Mouse (Mus musculus) urinary bladder, postnatal 14 days (tissue): ENCODE measurements around the gene Slc23a4.

Source experiments
- DNase-seq: peaks from one replicate; pipeline ENCODE4 v3.0.0; 2021; ENCODE audit warnings: low spot score

Gene Slc23a4

DNA sequence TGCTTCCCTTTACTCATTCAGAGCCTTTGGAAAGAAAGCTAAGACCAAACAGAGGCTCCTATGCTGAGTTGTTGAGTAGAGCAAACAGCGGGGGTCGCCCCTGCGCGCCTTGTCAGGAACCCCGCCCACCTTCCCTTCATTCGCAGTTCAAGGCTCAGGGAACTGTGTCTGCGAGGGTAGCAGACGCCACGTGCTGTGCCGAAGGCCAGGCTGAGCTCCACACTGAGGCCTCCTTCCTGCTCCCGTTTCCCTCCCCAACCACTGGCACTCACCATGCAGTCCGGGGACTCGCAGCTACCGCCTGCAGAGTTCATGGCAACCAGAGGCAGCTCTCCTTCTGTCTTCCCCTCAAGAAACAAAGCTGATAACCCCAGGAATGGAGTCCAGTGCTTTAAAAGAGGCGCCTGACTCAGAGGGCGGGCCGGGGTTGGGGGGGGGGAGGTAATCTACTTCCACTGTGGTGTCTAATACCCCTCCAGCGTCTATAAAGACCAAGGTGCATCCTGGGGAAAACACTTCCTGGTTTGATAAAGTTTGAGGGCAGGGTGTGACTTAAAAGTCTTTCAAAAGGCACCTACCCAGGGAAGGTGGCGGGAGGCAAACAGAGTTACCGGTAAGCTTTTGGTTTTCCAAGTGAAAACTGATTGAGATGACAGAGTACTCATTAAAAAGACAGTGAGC, at the start of gene Slc23a4:
Slc23a4 (minus strand) TSS at position 324 of the 681 bp plus-strand sequence.
- no peak for DNase-seq

DNA sequence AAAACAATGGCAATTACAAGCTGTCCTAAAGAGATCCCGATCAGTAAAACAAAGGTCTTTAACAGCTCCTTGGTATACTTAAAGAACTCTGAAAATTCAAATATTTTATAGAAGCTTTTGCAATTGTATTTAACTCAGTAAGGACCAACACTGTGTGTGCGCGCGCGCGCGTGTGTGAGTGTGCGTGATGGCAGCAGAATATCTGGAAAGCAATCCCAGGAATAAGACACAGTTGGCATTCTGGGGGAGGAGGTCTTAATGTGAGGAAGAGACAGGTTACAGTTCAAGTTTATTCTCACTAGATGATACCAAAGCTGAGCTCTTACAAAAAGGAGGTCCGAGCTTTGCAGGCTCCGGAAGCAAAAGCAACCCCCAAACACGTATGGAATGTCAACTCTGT, 45.1 kb upstream of the Slc23a4 start:
- DNase-seq, result no peak

DNA sequence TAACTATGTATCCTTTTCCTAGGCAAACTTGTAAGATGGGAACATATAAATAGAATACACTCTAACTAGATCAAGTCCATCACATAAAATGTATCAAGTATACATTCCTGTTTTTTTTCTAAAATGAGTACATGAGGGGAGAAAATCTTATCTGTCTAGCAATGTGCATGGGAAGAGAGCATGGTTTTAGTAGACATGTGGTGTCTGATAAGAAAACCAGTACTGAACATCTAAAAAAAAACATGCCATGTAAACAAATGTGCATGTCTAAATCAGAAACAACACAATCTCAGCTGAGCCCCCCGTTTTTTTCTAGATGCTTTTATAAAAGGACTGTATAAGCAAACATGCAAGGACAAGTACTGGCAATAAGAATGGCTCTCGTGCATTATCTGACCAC, 44.5 kb upstream of the Slc23a4 start:
- DNase-seq, result no peak

DNA sequence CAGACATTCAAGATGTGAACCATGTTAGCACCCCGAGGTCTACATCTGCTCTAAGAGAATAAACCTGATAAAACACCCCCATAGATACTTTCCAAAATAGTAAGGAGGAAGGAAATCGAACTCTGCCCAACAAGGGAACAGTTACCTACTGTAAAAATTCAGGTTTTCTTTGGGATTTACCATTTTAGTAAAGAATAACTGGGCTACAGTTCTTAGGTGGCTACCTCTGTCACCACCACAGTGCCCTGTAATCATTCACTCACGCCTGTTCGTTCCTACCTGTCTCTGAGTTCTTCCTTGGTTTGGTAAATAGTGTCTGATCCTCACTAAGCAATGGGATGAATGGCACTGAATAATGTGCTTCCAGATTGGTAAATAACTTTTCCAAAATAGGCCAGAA, 42.6 kb upstream of the Slc23a4 start:
- DNase-seq, result no peak

DNA sequence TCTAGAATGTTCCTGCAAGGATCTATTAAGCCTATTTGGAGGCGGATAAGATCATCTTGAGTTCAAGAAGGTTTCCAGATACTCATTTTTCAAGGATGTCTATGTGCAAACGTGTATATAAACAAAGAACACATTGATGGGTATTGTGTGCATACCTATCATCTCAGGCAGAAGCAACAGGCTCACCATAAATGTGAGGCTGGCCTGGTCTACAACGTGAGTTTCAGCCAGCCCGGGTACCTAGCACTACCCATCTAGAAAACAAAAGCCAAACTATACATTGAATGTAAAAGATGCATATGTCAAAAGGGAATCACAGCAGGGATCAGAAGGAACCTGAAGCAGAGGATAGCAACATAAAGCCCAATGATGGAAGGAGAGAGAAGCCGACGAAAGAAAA, 42.0 kb upstream of the Slc23a4 start:
- no peak for DNase-seq

DNA sequence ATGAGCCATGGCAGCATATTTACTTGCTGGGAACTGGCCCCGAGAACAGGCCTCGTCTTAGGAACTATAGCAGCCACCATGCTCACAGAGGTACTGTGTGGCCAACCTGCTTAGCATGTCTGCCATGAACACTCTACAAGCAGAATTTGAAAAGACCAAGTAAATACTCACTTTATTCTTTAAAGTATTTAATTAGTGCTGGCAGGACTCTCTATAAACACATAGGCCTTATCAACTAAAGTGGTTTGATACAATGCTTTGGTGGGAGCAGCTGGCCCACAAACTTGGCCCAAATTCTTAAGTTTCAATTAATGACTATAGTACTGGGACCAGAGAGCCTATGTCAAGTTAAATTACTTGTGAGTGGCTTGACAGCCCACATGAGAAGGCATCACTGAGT, 39.8 kb upstream of the Slc23a4 start:
- no peak for DNase-seq

DNA sequence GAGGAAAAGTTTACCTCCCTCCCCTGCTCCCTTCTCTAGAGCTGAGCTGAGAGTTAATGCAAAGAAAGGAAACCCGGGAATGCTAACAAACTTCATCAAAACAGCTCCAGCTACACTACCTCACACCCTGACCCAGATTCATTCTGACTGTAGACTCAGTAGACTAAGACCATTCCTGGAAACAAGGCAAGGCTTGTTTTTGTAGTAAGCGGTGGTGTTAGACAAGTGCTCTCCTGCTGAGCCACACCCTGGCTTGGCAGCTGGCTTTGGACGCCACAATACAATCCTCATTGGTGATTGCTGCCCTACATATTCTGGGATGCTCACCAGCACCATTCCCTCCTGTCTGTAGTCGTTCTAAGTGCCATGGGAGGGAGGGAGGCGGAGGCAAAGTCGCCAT, 39.1 kb upstream of the Slc23a4 start:
- peak; percentile 41 for DNase-seq

DNA sequence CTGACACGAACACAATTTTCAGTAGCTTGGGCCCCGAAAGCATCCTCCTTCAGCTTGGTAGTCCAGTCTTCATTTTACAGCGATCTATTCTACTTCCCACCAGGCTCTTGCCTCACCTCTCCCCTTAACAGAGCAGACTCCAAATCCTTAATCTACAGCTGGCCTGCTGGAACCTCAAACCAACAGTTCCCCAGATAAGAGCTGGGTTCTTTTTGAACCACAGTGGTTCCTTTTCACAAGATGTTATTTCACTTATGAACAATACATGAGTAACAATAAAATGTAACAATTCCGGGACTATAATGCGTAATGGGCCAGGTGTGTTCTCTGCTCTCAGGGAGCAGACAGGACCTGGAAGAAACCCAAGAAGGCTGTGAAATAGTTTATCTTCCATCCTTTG, 28.4 kb upstream of the Slc23a4 start:
- no peak for DNase-seq

DNA sequence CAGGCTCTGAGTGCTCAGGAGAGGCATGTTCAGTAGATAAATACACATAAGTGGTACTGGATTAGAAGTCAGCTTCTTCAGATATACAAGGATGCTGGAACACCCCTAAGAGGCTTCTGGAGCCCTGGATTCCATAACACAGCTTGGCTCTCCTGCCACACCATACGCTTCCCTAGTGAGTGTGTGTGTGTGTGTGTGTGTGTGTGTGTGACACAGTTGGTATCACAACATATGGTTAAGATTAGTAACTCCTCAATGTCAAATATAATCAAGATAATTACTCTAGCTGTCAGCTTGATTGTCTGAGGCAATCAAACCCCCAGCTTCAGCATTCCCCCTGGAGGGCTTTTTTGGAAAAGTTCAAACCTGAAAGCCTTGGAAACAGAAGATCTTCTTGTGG, 23.7 kb upstream of the Slc23a4 start:
- no peak for DNase-seq

DNA sequence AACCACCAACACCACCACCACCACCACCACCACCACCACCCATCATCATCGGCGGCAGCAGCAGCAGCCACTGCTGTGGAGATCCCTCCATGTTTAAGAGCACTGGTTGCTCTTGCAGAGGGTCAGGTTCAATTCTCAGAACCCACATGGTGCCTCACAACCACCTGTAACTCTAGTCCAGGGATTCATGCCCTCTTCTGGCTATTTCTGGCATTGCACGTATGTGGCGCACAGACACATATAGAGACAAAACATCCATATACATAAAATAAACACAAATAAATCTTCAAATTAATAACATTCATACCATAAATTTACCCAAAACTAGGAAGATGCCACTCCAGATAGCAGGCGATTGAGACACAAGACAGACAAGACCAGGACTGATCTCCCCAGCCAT, 22.5 kb upstream of the Slc23a4 start:
- no peak for DNase-seq

DNA sequence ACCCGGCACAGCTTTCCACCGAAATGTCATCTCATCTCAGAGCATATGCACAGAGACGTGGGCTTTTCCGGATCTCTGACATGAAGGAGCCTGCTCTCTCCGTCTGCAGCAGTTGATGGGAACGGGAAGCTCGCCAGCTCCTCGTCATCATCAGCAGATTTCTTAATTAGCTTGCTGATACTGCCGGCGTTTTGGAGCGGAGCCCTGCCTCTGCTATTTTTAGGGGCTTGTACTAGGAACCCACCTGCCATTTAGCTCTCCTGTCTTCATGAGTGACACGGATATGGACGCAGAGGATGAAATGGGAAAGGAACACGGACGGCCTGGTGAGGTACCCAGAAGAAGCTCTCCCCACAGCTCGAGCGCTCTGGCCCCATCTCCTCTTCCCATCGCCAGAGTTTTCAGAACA, 14.1 kb upstream of the Slc23a4 start:
- DNase-seq, result no peak

DNA sequence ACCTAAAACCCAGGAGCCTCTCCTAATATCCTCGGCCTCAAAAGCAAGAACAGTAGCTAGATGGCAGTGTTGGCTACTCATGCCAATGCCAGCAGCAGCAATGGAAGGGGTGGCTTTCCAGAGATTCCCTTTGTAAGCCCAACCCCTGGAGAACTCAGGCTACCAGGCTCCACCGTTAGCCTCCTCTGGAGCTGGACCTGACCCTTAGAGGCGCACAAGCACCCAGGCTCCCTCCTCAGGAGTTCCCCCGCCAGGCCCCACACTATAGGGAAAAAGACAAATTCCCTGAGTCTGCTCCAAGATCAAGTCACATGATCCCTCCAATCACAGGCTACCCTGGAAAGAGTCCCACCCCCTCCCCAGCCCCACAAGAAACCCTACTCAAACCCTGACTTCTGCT, 10.9 kb upstream of the Slc23a4 start:
- no peak for DNase-seq

DNA sequence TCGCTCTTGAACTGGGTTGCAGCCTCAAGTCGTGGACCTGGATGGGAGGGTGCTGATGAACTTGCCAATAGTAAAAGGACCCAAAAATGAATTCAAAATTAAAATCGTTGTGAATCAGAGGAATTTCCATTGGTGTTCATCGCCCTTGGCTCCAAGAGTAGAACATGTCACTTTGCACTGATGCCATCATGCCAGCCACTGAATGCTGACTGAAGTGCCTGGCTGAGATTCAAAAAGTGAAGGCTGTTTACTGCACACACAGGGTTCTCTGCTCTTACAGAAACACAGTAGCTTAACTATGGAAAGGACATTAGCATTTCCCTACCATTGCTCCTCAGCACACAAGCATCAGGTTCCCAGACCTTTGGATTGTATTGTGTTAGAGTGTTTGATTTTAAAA, 8.3 kb upstream of the Slc23a4 start:
- DNase-seq, result no peak

DNA sequence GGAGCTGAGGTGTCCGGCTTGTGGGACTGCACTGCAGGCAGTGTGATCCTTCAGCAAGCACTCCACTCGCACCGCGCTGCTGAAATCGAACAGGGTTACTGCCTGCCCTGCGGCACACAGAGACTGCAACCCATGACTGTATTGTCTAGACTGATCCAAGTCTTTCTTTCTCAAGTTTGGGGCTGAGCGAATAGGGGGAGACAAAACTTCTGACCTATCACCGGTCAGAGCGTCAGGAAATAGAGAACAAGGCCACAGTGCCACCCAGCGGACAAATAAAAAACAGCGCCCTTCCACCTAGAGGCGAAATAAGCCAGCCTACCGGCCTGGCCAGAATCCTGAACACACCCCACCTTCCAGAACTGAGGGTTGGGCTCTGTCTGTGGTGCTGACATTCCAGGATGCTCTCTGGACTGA, 7.1 kb upstream of the Slc23a4 start:
- DNase-seq, result peak; percentile 90

DNA sequence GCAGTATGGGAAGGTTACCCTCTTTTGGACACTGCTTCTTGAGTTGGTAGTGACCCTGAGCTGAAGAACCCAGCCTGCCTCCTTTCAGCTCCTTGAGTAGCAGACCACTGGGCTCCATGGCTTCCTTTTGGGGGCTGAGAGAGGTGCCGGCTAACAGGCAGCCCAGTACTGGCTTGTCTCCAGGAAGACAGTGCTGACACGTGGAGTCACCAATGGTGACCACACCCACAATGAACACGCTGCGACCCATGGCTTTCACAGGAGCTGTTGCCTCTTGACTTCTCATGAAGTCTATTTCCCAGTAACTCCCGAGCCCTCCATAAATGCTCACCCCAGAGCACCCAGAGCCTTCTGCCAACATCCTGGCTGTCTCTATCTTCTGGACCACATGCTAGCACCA, 6.5 kb upstream of the Slc23a4 start:
- DNase-seq, result no peak

DNA sequence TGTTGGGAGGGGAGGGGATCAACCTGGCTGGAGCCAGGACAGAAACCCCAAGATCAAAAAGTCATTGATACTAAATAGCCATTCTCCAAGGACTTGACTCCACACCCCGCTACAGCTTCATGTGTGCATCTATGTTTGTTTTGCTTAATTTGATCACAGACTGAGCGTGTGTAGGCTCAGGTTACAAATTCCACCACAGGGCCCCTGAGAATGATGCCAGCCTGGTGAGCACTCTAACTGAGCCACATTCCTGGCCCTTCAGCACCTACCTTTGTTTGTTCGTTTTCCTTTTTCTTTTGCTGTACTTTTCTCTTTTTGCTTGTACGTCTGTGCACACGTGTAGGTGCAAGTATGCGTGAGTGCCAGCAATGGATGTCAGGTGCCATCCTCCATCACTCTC, 1.1 kb upstream of the Slc23a4 start:
- no peak for DNase-seq

DNA sequence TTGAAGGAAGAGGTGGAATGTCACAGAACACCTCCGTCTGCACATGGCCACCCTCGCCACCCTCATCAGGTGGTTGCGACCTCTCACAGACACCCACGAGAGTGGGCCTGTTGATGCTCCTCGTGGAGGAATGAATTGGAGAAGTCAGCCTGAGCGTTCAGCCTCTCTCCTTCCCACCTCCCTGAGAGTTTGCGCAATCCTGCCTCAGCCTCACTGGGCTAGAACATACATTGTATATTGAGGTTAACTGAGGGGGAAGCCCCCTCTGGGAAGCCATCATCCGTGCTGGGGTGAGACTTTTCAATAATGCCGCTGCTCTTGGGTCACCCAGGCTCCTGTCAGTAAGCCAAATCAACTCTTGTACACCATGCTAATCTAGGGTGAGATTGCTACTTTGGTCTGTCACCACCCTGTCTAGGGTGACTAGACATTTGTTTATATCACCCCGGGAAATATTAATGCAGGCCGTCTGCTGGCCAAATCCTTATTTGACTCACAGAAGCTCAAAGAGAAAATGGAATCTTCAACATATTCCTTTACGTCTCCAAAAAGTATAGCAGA, 1.0 kb downstream of the Slc23a4 start:
- no peak for DNase-seq

DNA sequence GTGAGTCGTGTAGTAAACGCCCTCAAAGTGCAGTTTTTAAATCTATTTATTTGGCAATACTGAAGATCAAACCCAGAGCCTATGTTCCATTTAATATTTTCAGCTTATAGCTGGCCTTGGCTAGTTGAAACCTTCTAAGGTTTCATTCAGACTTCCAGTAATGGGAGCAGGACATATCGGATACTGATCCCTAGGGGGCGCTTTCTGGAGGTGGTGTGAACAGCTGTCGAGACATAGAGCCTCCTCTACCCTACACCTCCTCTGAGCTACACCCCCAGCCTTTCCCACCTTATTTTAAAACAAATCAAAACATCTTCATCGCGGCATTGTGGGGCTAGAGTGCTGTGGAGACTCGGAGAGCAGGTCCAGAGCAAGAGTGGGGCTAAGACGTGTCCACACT, 7.5 kb downstream of the Slc23a4 start:
- no peak for DNase-seq

DNA sequence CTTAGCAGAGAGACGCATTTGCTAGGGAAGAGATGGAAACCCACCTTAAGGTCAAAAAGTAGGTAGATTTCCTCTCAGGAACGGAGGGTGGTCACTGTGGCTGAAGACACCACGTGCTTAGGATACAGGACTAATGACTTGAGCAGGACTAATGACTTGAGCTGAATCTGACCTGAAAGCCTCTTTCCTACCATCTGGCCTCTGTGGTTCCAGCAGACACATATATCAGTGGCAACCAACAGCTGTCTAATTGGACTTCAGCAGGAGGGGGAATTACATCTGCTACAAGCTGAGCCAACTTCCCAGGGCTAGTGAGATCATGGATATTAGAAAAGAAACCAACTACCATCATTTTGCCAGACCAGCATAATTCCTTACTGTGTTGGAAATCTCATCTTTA, 8.9 kb downstream of the Slc23a4 start:
- DNase-seq, result no peak

DNA sequence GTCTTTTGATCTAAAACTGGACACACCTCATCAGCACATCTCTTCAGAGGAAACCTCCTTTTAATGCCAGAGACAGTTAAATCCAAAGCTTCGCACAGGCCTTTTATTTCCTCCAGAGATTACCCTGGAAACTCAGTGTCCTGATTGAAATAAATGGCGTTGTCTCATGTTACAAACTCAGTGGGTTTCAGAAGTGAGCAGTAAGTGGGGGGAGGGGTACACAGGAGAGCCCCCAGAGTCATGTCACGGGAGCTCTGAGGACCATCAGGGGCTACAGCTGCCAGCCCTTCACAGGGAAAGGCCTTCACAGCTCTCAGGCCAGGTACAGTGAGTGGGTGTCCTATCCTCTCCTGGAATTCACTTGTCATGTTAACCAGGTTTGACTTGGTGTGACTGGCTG, 17.0 kb downstream of the Slc23a4 start:
- DNase-seq, result no peak

DNA sequence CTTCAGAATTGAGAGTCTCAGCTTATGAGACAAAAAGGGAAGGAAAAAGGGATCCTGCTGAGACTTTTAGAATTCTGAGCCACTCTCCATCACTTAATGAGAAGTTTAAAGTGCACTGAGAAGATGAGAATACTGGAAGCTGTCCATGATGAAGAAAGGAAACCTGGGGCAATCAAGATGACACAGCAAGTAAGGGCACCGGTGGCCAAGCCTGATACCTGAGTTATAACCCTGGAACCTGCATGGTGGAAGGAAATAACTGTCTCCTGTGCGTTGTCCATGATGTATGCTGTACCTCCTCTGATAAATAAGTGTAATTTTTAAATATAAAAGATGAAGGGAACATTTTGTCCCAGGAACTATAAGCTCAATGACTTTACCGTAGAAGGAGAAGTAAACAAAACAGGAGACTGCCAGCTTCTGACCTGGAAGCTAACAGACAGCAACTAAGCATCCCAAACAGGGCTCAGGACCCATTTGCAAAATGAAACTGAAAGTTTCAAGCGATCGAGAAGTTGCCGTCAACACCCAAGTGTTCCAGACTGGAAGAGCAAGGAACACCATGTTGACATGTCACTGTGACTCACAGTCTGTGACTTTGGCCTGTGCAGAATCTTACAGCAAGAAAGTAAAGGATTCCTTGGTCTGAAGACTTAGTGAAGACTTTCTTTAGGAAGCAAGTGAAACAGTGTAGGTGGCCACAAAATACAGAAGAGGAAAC, 22.2 kb downstream of the Slc23a4 start:
- no peak for DNase-seq

DNA sequence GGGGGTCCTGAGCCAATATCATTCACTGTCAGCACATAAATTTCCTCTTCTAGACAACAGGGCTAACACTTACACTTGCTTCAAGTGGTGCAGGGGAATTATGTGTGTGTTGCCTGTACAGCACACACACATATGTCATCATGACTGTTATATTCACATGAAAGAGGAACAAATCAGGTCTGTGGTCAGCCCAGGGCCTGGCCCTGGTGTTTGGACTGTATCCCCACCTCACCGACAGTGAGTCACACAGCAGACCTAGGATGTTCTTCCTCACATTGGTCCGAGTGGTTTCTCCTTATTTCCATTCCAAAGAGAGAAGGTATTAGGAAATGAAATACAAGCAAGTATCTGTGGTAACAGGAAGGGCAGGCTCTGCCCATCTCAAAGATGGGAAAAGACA, 23.7 kb downstream of the Slc23a4 start:
- no peak for DNase-seq

DNA sequence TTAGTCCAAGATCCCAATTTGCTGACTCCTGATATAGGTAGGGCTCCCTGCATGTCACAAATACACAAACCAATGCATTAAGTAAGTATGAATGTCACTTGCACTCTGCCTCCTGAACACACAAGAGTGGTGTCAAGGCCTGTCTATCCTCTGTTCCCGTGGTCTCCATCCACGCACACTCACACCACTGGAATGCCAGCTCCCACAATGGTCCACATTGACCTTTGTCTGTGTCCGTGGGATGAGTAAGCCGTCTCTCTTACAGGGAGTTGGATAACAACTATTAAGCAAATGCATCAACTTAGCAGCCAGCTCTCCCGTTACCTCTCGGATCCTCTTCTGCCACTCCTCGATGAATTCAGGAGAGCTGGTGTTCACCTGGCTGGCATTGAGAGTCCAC, 29.1 kb downstream of the Slc23a4 start:
- DNase-seq, result no peak

DNA sequence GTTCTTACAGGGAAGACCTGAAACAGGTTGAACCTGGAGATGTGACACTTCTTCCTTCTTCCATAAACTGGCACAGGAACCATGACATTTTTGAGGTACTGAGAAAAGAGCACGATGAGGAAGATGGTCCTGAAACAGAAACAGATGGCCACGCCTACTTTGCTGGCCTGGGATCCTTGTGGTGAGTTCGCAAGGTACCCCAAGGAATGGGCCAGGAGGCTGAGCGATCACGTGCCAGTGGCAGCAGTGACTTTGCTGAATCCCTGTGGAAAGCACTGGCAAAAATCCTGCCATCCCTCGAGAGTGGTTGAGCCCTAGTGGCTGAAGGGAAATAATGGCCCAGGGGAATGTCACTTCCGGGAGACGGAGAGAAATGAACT, 32.4 kb downstream of the Slc23a4 start:
- DNase-seq, result no peak
